Mouse (Mus musculus): ENCODE measurements around the gene Btbd1. TPM values are rescaled to one million over a fixed set of nuclear protein-coding genes. Genes with fewer than 3 reads are reported as not detected.

Btbd1 gene
- total RNA-seq, 2 experiments from 2014 or later, result 125 to 129 TPM

- peak; percentile 81 to 88 for DNase-seq (ENCODE audit: low spot score in 2 of 2)
These were observed 40.0 kb downstream of the Btbd1 start, which contains the start of gene 3110040N11Rik for GRCm38 (mm10) chr7:81789095-81789757. TSS of gene 3110040N11Rik (minus strand) at chr7:81789478.

- peak in 1 of 2 experiments; percentile 40 for DNase-seq (ENCODE audit: low spot score in 2 of 2)
These were observed 40.7 kb downstream of the Btbd1 start for GRCm38 (mm10) chr7:81788536-81788935.

- DNase-seq (ENCODE audit: low spot score in 2 of 2), result no peak
These were observed 51.5 kb downstream of the Btbd1 start for GRCm38 (mm10) chr7:81777667-81778218.

- no peak for DNase-seq (ENCODE audit: low spot score in 2 of 2)
These were observed 53.9 kb downstream of the Btbd1 start for GRCm38 (mm10) chr7:81775325-81775724.

GRCm38 (mm10) chr7:81772786-81773539 is 56.3 kb downstream of the Btbd1 start:
- DNase-seq (ENCODE audit: low spot score in 2 of 2), result no peak

- peak in 1 of 2 experiments; percentile 31 for DNase-seq (ENCODE audit: low spot score in 2 of 2)
These were observed 66.0 kb downstream of the Btbd1 start for GRCm38 (mm10) chr7:81763110-81763845.

GRCm38 (mm10) chr7:81762180-81763109 is 66.8 kb downstream of the Btbd1 start, which contains the start of gene Ramac:
TSS of gene Ramac (plus strand) at chr7:81762925.
- DNase-seq (ENCODE audit: low spot score in 2 of 2), result peak; percentile 86 to 89

- no peak for DNase-seq (ENCODE audit: low spot score in 2 of 2)
These were observed 81.3 kb downstream of the Btbd1 start for GRCm38 (mm10) chr7:81747956-81748355.

GRCm38 (mm10) chr7:81744145-81744544 is 85.1 kb downstream of the Btbd1 start:
- no peak for DNase-seq (ENCODE audit: low spot score in 2 of 2)

Other genes with a start within 250 kb of the Btbd1 start
- gene Homer2, start 121.9 kb downstream of the Btbd1 start, total RNA-seq (2021), result 10 to 100 TPM; 63.3 to 65.4 TPM
- 100 to 1,000 TPM in 1 of 2 experiments, 10 to 100 TPM in 1; 86.5 to 101 TPM for gene Ramac, start 66.5 kb downstream of the Btbd1 start, total RNA-seq (2021)
- gene 3110040N11Rik, start 40.0 kb downstream of the Btbd1 start, total RNA-seq (2021), result 10 to 100 TPM; 23.6 to 28.1 TPM
- gene Gm10160, start 26.4 kb upstream of the Btbd1 start, total RNA-seq (2021), result not detected
- 10 to 100 TPM; 25.5 to 30.0 TPM for gene Tm6sf1, start 29.6 kb upstream of the Btbd1 start, total RNA-seq (2021)
- 10 to 100 TPM; 79.9 to 83.2 TPM for gene Hdgfl3, start 105.0 kb upstream of the Btbd1 start, total RNA-seq (2021)
- not detected for gene Bnc1, start 162.9 kb upstream of the Btbd1 start, total RNA-seq (2021)